Mouse (Mus musculus) testis, postnatal 10 days (tissue): ENCODE measurements around the gene Wfs1.
"Not testable (repeated sequence)": the region's sequence is repeated elsewhere in the genome, so short reads cannot be mapped to it uniquely, and the experiment has no call there.

Experiments used
- DNase-seq: peaks from one replicate; pipeline ENCODE4 v3.0.0; 2021; ENCODE audit warnings: low spot score

Wfs1 gene

DNA sequence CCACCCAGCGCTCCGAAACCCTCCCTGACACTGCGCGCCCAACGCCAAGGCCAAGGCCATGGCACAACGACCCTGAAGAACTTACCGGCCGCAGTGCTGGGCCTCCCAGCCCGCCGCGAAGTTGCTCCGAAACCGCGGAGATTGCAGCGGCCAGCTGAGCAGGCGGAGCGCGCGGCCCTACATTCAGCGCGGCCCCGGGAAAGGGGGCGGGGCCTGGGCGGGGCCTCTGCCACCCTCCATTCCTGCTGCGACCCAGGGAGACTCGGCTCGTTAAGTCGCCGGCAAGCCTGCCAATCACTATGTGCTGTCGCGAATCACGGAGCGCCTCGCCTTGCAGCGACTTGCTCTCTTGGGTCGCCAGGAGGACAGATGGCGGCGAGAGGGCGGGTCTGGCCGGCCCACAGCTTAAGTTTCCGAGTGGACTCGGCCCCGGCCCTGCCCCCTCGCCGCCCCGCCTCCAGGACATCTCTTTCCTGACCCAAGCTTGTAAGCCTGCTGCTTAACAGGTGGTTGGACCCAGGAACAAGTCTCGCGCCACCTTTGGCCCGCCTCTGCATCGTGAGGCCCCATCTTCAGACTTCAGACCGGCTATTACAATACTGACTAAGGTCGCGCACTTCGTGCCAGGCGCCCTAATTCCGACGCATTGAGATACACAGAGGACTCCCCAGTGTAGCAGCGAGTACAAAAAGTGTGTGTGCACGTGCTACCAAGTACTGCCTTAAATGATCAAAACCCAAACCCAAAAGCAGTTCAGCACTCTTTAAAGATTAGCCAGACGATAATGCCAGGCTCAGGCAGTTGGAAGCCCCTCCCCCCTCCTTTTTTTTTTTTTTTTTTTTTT is at the start of gene Wfs1:
Gene Wfs1, minus strand, starts transcription at position 425 of the 844 bp plus-strand sequence.
- DNase-seq: peak; percentile 96

DNA sequence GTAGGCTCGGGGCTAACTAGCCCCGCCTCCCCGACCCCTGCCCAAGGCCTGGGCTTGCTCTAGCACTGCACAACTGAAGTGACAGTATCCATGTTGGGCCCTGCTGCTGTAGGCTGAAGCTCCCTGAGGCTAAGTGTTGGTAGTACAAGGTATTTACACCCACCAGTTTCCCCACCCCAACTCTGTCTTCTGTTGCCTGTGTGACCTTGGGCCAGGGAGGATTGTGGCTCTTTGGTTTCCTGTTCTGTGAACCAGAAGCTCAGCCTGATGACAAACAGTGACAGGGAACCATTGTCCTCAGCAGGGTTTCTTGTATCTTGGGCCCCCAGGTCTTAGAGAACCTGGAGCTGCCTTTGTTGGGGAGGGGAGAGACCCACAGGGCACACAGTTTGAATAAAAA is 47.9 kb upstream of the Wfs1 start:
- no peak for DNase-seq

DNA sequence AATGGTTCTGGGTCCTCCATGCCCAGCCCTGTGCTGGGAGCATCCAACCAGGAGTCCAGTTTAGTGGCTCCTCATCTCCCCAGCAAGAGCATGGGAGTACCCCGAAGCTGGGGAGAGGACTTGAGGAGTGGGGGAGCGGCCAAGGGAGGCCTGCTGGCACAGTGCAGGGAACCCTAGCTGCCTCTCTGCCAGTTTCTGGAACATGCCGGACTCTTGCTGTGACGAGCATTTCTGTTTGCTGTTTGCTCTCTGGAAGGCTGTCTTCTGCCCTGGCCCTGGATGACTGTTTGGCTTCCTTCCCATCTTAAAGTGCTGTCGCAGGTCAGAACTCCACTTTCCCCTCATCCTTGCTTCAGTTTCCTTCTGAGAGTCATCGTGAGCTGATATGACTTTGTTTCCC is 46.9 kb upstream of the Wfs1 start:
- DNase-seq: no peak

DNA sequence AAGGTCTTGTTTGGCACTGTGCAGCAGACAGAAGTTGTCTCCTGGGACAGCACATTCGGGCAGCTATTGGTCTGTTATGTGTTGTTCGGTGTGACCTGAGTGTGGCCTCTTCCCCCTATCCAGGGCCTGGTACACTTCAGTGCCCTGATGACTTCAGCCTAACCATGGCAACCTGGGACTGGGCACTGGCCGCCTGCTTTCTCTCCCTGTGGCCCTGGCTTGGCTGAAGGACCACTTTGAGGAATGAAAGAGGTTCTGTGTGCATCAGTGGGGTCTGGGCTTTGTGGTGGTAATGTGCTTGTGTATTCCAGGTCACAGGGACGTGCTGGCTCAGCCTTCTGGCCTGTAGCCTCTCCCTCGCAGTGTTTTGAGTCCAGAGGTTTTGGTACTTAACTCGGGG is 46.2 kb upstream of the Wfs1 start:
- DNase-seq: no peak

DNA sequence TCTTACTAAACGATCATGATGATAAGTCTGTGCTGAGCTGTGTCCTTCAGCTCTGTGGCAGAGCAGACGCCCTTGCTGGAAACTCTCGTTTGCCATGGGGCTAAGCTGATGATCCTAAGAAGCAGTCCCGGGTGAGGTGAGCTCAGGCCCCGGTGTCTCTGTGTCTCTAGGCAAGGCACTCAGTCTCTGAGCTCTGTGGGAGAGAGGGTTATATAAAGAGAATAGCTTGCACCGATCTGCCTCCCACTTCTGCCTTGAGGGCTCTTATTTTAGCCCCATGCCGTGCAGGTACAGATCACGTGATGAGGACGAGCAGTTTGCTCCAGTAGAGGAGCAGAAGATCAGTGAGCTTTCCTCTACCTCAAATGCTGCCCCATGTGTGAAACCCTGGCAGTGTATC is 41.7 kb upstream of the Wfs1 start:
- DNase-seq: no peak

DNA sequence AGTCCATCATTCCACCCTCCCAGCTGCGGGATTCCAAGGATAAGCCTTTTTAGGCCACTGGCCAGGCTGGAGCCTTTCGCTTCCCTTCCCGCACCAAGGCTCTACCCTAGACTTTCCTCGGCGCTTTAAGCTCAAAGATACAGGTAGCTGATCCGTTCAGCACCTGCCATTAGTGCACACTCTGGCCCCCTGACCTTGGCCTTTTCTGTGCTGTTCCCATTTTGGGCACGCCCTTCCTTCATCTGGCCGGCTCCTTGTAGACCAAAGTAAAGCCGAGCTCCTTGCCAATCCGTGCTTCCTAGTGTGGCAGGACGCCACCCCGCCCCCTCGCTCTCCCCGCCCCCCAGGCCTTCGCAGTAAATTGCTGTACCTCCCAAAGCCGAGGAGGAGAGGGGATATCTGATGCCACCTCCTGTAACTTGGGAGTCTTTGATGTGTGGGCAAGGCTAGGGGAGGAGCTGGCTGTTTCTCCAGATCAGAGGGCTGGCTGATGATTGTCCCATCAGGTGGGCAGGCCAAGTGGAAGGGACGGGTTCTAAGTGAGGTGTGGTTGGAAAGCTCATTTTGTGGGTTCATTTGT is 40.4 kb upstream of the Wfs1 start:
- DNase-seq: no peak

DNA sequence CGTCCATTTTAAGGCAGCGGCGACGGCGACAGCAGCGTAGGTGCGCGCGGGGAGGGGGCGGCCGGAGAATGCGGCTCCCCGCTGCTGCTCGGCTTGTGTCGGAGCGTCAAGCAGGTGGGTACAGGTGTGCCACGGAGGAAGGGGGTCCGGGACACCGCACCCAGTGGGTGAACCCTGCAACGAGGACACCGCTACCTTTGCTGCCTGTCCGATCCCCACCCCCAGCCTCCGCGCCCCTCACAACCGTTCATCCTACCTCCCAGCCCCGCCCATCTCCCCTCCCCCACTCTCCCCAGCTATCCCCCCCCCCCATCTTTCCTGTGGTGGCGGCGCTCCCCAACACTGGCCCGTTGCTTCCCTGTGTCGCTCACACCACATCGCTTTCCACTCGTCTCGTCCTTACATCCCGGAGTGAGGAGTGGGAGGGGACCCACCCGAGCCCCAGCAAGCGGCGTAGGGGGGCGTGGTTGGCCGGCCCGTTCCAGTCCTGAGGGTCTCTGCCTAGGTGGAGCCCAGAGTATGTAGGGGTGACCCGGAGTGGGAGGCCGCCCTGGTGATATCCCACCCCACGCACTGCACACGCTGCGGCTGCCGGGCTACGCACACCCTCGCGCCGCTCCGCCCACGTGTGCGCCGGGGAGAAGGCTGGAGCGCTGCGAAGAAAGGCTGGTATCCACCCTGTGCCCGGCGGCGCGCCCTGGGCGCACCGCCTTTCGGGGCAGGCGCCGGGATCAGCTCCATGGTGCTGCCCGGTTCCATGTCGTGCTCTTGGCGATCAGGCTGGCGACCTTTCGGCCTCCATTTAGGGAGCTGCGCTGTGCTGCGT is 39.7 kb upstream of the Wfs1 start:
- peak; percentile 60 for DNase-seq

DNA sequence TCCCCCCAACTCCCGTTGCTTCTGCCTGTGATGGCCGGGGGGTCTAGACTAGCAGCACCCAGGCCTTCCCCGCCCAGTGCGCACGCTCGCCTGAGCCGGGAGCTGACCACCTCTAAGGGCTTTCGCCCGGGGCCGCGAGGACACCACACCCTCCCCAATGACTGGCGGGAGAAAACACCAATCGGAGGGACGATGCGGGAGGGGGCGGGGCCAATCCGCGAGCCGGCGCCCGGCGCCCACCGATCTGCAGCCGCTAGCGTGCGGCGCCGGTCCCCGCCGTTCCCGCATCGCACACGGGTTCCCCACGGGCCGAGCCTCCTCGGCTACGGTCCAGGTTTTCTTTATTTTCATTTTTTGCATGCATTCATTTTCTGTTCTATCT is 39.1 kb upstream of the Wfs1 start:
- peak; percentile 90 for DNase-seq

DNA sequence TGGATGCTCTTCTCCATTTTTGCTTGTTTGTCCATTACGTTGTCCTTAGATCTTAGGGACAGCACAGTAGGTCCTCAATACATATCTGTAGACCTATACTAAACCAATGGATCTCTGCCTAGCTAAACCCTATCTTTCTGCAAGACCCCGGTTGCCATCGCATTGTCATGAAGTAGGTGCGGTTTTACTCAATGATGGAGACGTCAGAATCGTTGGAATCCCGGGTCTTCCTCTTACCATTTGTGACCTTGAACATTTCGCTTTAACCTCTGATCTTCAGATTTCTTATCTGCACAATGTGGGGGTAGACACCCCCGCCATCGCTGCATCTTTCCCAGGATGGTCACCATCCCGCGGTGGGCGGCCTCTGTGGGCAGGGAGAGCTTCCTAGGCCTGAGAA is 38.7 kb upstream of the Wfs1 start:
- no peak for DNase-seq

DNA sequence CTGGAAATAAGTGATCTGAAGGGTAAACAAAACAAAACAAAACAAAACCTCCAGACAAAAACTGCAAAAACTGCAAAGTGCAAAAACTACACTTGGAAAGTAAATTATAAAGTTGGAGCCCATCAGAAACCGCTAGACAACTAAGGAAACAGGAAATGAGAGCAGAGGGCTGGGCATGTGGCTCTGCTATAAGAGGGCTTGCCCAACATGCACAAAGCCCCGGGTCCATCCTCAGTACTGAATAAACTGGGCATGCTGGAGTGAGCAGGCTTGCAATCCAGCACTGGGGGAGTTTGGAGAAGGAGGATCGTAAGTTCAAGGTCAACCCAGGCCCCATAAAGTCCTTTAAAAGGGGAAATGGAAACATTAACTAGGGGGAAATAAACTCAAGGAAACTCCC is 28.2 kb upstream of the Wfs1 start:
- no peak for DNase-seq

DNA sequence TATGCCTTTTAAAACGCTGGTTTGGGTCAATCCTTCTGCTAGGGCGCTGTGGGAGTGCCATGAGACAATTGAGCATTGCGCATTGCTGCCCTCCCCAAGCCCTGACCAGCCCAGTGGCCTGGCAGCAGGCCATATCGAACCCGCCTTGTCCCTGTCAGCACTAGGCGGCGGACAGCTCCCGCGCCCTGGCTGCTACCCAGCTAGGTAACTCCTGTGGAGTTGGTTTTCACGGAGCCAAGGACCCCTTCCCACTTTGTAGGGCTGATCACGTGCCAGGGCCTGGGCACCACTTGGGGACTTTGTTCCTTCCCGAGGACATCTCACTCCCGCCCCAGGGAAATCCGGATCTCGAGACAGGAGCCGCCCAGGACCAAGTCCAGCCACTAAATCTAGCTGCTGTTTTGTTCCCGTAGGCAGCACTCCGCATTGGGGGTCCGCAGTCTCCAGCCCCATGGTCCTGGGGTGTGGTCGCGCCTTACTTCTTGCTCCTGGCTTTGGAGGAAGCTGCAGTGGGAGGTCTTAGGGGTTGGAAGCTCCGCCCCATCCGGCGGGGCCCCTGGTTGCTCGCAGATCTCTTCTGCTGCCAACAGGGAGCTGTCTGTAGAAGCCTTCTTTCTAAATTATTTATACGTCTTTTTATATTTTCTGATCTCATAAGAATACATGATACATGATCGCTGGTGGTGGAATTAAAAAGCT is 26.8 kb upstream of the Wfs1 start:
- DNase-seq: peak; percentile 78

DNA sequence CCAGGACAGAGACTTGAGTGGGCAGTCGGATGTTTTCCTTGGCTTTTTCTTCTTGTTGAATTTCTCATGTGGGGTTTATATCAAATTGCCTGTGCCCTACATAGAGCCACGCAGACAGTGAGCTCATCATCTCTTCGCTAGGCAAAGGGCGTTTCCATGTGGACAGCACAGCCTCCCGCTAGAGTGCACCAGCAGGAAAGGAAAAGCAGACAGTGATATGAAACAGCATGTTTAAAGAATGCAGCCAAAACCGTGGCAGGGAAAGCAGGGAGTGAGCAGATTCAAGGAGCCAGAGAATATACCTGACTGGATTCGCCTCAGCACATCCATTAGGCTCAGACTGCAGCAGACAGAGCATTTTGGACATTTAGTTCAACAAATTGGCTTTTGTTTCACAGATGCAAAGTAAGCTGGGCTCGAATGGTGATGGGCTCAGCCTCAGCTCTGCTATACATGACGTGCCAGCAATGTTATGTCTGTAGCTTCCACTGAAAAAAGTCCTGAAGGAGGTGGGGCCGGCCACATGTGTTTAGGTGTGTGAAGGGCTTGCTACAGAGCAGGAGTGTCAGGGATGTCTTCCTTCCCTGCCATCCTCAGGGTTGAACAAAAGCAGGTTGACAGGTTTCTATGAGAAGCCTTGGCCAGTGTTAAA is 21.8 kb upstream of the Wfs1 start:
- no peak for DNase-seq

DNA sequence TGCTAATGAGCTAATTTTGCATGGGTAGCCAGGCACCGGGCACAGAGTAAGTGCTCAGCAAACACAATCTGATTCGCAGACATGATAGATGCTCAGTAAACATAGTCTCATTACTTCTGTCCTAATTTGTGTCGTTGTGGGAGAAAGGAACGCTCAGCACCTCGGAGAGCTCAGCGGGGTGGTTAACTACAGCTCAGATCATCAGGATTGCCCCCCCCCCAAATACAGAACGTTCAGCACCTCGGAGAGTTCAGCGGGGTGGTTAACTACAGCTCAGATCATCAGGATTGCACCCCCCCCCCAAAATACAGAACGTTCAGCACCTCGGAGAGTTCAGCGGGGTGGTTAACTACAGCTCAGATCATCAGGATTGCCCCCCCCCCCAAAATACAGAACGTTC is 20.8 kb upstream of the Wfs1 start:
- DNase-seq: not testable (repeated sequence)

DNA sequence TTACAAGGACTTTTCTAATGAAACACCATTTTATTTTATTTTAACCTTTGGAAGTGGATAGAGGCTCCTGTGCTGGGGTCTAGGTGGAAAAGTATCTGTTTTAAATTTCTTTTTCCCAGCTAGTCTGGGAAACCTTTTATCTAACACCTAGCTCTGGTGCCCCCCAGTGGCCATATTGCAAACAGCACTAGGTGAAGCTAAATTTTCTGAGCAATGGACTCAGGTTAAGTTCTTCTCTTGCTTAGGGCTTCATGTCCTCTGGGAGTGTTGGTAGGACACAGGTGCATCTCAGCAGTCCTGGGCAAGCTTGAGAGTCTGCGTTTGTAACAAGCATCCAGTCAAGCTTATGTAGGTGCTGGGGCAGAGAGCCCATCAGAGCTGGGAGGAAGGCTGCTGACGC is 13.0 kb upstream of the Wfs1 start:
- peak; percentile 87 for DNase-seq

DNA sequence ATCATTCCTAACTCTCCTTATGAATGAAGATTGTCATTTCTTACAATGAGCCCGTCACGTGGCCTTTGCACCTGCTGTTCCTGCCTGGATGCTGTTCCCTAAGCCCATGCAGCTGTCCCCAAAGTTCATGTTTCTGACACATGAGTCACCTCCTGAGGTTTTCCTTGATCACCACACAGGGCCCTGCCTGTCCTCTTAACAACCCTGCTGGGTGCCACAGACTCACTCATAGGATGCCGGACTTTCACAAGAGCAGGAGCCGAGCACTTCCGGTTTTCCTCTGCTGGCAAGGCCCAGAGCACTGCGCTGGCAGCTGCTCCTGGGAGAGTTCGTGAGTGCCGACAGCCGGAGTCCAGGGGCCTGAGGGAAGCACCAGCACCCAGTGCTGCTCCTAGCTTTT is 12.0 kb upstream of the Wfs1 start:
- DNase-seq: no peak

DNA sequence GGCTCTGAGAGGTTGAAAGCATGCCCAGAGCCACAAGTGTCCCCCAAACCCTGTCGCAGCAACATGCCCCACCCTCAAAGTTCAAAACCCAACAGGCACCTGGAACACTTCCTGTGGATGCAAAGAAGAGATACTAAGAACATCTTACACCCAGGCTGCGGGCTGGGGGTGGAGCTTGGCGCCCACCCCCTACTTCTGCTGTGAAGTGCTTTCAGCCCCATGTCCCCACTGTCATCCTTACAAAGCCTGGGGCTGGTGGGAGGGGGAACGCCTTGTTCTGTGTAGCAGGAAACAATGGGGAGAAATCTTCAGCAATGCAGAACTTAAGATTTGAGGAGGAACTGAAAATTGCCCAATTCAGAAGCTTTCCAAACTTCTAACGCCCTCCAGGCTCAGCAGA is 9.0 kb upstream of the Wfs1 start:
- DNase-seq: no peak

DNA sequence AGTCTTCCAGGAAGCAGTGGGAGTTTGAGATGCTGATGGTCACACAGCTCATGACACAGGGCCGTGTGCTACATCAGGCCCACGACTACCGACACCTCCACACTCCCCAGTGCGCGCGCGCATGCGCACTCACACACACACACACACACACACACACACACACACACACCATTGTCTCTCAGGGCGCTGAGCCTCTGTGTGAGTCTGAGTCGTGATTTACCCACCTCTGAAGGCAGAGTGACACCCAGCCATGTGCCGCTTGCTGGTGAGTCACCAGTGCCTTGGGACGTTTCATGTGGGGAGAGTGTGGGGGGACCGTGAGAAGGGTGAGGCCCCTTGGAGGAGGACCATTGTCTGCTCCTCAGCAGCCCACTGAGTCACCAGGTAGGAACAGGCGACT is 7.4 kb upstream of the Wfs1 start:
- DNase-seq: no peak

DNA sequence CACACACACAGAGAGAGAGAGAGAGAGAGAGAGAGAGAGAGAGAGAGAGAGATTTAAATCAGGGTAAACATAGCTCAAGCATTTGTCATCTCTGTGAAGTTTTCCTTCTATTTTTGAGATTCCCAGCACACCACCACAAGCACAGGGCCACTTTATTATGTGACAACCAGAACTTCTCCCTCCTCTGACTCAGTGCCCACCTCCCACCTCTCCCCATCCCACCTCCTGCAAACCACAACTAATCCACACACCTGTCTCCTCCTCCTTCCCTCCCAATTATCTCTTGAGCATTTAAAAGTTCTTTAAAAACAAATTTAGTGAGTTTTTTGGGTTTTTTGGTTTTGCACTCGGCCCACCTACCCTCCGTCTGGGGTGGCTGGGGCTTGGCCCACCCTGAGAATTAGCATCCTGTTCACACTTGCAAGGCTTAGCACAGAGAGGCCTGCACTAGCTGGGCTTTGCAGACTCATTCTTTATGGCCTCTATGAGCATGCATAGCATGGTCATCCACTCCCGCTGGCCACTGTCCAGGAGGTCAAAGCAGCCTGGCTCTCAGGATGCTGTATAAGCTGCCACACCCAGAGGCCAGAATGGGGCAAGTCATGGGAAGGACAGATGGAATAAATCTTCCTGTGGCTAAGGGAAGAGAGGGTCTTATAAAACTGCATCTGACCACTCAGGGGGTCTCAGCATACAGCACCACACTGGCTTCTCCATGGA is 1.8 kb upstream of the Wfs1 start:
- no peak for DNase-seq

DNA sequence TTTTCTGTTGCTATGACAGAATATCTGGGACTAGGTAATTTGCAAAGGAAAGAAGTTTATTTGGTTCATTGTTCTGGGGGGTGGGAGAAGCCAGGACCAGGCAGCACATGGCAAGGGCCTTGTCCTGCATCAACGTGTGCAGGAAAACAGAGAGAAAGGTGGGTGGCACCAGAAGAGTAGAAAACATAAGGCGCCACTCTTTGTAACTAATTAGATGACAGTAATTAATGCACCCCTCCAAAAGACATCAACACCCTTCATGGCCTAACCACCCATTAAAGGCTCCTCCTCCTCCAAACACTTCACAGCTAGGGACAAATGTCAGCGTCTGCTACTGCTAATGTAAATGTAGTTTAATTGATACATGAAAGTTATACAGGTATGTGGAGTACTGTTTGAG is 1.2 kb upstream of the Wfs1 start:
- DNase-seq: no peak

DNA sequence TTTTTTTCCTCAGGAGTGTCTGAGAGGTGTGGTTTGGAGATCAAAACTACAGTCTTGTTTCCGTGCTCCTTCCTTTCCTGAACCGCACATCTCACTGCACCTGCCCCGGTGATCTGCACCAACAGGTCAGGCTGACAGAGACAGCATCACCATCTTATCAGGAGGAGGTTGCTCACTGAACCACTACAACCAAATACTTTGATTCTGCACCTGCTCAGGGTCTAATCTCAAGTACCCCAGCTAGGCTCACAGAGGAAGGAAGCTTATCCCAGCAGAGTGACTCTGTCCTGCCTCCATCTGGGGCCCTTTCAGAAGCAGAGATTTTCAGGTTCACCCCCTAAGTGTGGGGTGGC is 596 bp upstream of the Wfs1 start:
- DNase-seq: no peak

DNA sequence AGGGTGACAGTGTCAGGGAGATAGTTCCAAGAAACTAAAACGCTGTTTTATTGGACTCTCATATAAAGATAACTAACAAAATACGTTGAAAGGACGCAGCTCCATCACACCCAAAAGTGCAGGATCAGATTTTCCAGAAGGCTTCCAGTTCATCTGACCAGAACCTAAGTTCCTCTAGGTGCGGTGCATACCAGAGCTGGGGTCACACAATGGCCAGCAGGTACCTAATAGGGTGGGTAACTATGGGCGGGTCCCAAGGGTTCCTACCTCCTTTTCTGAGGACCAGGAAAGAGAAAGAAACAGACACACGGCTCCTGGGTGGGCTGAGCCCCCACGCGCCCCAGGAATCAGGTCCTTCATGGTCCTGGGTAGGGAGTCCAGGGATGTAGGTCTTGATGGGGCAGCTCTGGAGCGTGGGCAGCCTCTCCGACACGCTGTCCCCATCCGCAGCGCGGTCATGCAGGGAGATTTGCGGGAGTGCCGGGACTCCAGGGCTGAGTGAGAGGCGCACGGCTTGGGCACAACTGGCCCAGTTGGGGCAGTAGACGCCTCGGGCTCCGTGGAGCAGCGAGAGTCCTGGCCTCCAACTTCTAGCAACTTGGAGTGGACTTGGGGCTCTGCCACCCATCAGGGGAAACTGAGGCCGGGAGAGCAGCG is 753 bp downstream of the Wfs1 start:
- DNase-seq: no peak
